Mouse (Mus musculus) ES-Bruce4 (cell line): ENCODE data around the gene Snap91. TPM values are rescaled to one million over a fixed set of nuclear protein-coding genes. Genes with fewer than 3 reads are reported as not detected.

Source experiments
- H3K27ac ChIP-seq: 2 replicates; pipeline ENCODE4 v1.5.1; 2012; ENCODE audit warnings: low read length, inconsistent platforms; ENCODE audit not compliant: insufficient read depth
- H3K27me3 ChIP-seq: 2 replicates; pipeline ENCODE4 v1.6.1; 2012; ENCODE audit warnings: mild to moderate bottlenecking, low read length, inconsistent platforms; ENCODE audit not compliant: control insufficient read depth, poor library complexity, insufficient read depth, severe bottlenecking
- H3K36me3 ChIP-seq: 2 replicates; pipeline ENCODE4 v1.6.1; 2012; ENCODE audit warnings: inconsistent platforms, mild to moderate bottlenecking, low read length, moderate library complexity; ENCODE audit not compliant: control insufficient read depth, poor library complexity, insufficient read depth, severe bottlenecking
- H3K4me1 ChIP-seq: one replicate; pipeline ENCODE4 v1.8.1; 2011; ENCODE audit warnings: low read length; ENCODE audit not compliant: control insufficient read depth, insufficient read depth
- H3K4me3 ChIP-seq: 2 replicates; pipeline ENCODE4 v1.5.1; 2011; ENCODE audit warnings: low read depth, mild to moderate bottlenecking, low read length
- H3K9ac ChIP-seq: 2 replicates; pipeline ENCODE4 v1.6.1; 2012; ENCODE audit warnings: low read depth, mild to moderate bottlenecking, inconsistent platforms; ENCODE audit not compliant: poor library complexity, severe bottlenecking
- H3K9me3 ChIP-seq: replicated peaks from 2 replicates; pipeline ENCODE4 v1.6.1; 2012; ENCODE audit warnings: mild to moderate bottlenecking, low read length, inconsistent platforms; ENCODE audit not compliant: control insufficient read depth, poor library complexity, insufficient read depth, severe bottlenecking
- CTCF ChIP-seq: IDR thresholded peaks from one replicate; pipeline ENCODE4 v1.8.1; 2011; ENCODE audit warnings: low read depth, low read length
- EP300 ChIP-seq: IDR thresholded peaks from 2 replicates; pipeline ENCODE4 v1.6.1; 2011; ENCODE audit warnings: low read depth, low read length; ENCODE audit not compliant: insufficient read depth
- POLR2A ChIP-seq: IDR thresholded peaks from one replicate; pipeline ENCODE4 v1.8.1; 2011; ENCODE audit warnings: low read length; ENCODE audit not compliant: insufficient read depth
- polyA plus RNA-seq: library from polyadenylated mRNA; stranded (reverse); fragments of >200 nt; gene quantifications from 2 replicates; pipeline ENCODE4 v1.2.4, GENCODE M21; 2011; ENCODE audit warnings: low read depth; ENCODE audit not compliant: missing spikeins, insufficient read depth, insufficient read length

Snap91 gene
- polyA plus RNA-seq, 1 experiment, result 4.5 TPM

- Histone ChIP-seq H3K4me1 (no peaks in the 10 kb centered on the region), H3K27ac (no peak overlapping the region), H3K9ac (no peak overlapping the region), H3K4me3 (no peak overlapping the region), H3K36me3 (no peaks in the 10 kb centered on the region), H3K9me3 (no peaks in the 10 kb centered on the region), H3K27me3 (no peaks in the 10 kb centered on the region)
- no peak for TF ChIP-seq POLR2A
- no peak for TF ChIP-seq EP300
- no peak for TF ChIP-seq CTCF
Measured at GRCm38 (mm10) chr9:86773996-86774395, 106.5 kb downstream of the Snap91 start.

GRCm38 (mm10) chr9:86772897-86773296, 107.6 kb downstream of the Snap91 start:
- H3K9ac ChIP-seq, result no peak overlapping the region
- H3K4me1 ChIP-seq, result no peaks in the 10 kb centered on the region
- no peak for TF ChIP-seq POLR2A
- TF ChIP-seq CTCF, result no peak
- no peak for TF ChIP-seq EP300

GRCm38 (mm10) chr9:86766991-86767390, 113.5 kb downstream of the Snap91 start:
- H3K9me3 ChIP-seq, result no peaks in the 10 kb centered on the region
- H3K4me3 ChIP-seq, result no peak overlapping the region
- H3K27ac ChIP-seq, result no peak overlapping the region
- no peaks in the 10 kb centered on the region for H3K4me1 ChIP-seq
- no peaks in the 10 kb centered on the region for H3K27me3 ChIP-seq
- TF ChIP-seq CTCF (no peak), POLR2A (no peak), EP300 (no peak)
- H3K9ac ChIP-seq, result no peak overlapping the region
- H3K36me3 ChIP-seq, result no peaks in the 10 kb centered on the region

More at GRCm38 (mm10) chr9:86772897-86773296, 107.6 kb downstream of the Snap91 start:
- Histone ChIP-seq H3K27ac (no peak overlapping the region), H3K4me3 (no peak overlapping the region), H3K9me3 (no peaks in the 10 kb centered on the region), H3K36me3 (no peaks in the 10 kb centered on the region), H3K27me3 (no peaks in the 10 kb centered on the region)

- H3K27ac ChIP-seq, result no peak overlapping the region
- H3K9me3 ChIP-seq, result no peaks in the 10 kb centered on the region; the same call in 1 of the 2 replicates
- no peak overlapping the region for H3K9ac ChIP-seq
- H3K36me3 ChIP-seq, result no peaks in the 10 kb centered on the region
- TF ChIP-seq EP300 (no peak), CTCF (no peak), POLR2A (no peak)
- no peaks in the 10 kb centered on the region for H3K27me3 ChIP-seq
- no peak overlapping the region for H3K4me3 ChIP-seq
- H3K4me1 ChIP-seq, result no peaks in the 10 kb centered on the region
Measured at GRCm38 (mm10) chr9:86764002-86764401, 116.5 kb downstream of the Snap91 start.

GRCm38 (mm10) chr9:86762477-86763376, 117.7 kb downstream of the Snap91 start:
- Histone ChIP-seq H3K27me3 (no peaks in the 10 kb centered on the region), H3K4me3 (no peak overlapping the region), H3K9ac (no peak overlapping the region), H3K9me3 (peaks cover 5% of the 10 kb centered on the region; the same call in 1 of the 2 replicates), H3K4me1 (no peaks in the 10 kb centered on the region), H3K36me3 (no peaks in the 10 kb centered on the region), H3K27ac (no peak overlapping the region)
- no peak for TF ChIP-seq CTCF
- no peak for TF ChIP-seq POLR2A

- no peak overlapping the region for H3K9ac ChIP-seq
- H3K4me1 ChIP-seq, result no peaks in the 10 kb centered on the region
- no peak overlapping the region for H3K4me3 ChIP-seq
- H3K9me3 ChIP-seq, result no peaks in the 10 kb centered on the region
- 0 out of 2 replicates have a peak, but pooled peaks cover 1% of the 10 kb centered on the region for H3K27me3 ChIP-seq
- no peaks in the 10 kb centered on the region for H3K36me3 ChIP-seq
- H3K27ac ChIP-seq, result no peak overlapping the region
- TF ChIP-seq CTCF (peak; percentile 83), POLR2A (no peak)
Measured at GRCm38 (mm10) chr9:86745926-86746581, 134.4 kb downstream of the Snap91 start.
